Mouse (Mus musculus): Measurements from ENCODE around the gene Smco3. TPM values are rescaled to one million over a fixed set of nuclear protein-coding genes. Genes with fewer than 3 reads are reported as not detected.
A peak's percentile ranks its signal among the peaks of the same experiment; 100 is the strongest.

Smco3 gene
- polyA plus RNA-seq, 1 experiment from 2014 or later = not detected

DNA sequence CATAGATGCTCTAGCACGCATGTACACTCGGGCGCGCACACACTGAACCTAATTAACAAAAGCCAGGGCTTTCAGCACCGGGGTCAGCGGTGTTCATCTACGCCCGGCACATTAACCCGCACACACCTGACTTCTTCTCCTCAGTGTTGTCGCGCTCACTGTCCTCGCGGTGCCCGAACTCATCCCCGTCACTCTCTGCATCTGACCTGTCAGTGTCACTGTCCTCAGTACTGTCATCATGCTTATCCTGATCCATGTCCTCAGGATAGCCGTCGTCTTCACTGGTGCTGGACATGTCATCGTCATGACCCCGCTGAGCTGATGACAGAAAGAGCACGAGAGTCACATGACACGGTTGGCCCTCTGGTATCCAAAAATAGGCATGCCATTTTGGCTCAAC is 14.9 kb downstream of the Smco3 start:
- H3K27ac ChIP-seq (ENCODE audit: poor library complexity, severe bottlenecking) = no peak overlapping the region
- H3K9ac ChIP-seq = no peak overlapping the region
- H3K27me3 ChIP-seq (replicated peaks) = no peaks in the 10 kb centered on the region
- ATAC-seq (ENCODE audit: insufficient number of reproducible peaks, low FRiP score) = no peak
- H3K36me3 ChIP-seq = peaks cover 88% of the 10 kb centered on the region
- no peaks in the 10 kb centered on the region for H3K9me3 ChIP-seq (replicated peaks)
- no peak overlapping the region for H3K4me3 ChIP-seq
- peaks cover 11% of the 10 kb centered on the region for H3K4me1 ChIP-seq (replicated peaks)
- H3K4me2 ChIP-seq = no peak overlapping the region
- 79% methylated on average over 21 of the region's 21 CpGs for WGBS

DNA sequence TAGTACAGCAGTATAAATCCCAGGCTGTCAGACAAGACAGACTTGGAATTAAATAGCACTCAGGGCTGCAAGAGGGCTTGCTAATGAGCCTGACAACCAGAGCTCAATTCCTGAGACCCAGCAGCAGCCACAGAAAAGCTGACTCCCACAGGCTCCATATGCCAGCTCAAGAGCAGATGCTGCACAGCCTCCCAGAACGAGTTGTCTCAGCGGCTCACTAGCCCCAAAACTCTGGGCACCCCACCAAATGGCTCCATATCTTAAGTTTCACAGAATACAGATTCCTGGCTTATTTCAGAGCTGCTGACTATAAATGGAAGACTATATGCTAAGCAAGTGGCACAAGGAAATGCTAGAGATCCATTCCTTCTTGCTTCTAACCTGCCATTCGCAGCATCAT is 17.7 kb downstream of the Smco3 start:
- no peak overlapping the region for H3K27ac ChIP-seq (ENCODE audit: poor library complexity, severe bottlenecking)
- H3K9ac ChIP-seq = no peak overlapping the region
- ATAC-seq (ENCODE audit: insufficient number of reproducible peaks, low FRiP score) = no peak
- H3K9me3 ChIP-seq (replicated peaks) = no peaks in the 10 kb centered on the region
- peaks cover 90% of the 10 kb centered on the region for H3K36me3 ChIP-seq
- 92% methylated on average over 3 of the region's 3 CpGs for WGBS
- no peak overlapping the region for H3K4me2 ChIP-seq
- H3K4me1 ChIP-seq (replicated peaks) = peaks cover 11% of the 10 kb centered on the region
- H3K4me3 ChIP-seq = no peak overlapping the region
- no peaks in the 10 kb centered on the region for H3K27me3 ChIP-seq (replicated peaks)

DNA sequence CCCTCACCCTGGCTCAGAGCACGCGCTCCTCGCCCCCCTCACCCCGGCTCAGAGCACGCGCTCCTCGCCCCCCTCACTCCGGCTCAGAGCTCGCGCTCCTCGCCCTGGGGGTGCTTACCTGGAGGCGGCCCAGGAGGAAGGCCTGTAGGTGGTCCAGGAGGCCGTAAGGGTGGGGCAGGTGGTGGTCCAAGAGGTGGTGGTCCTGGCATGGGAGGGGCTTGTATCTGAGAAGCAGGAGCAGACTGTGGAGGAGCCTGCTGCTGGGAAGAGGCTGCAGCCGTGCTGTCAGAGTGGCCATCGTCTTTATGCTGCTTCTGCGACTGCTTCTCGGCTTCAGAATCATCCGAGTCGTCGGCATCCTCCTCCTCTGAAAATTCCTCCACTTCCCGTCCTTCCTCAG is 18.4 kb downstream of the Smco3 start:
- 92% methylated on average over 21 of the region's 21 CpGs for WGBS
- Histone ChIP-seq H3K4me1 (replicated peaks) (peaks cover 11% of the 10 kb centered on the region), H3K36me3 (peaks cover 88% of the 10 kb centered on the region), H3K4me2 (no peak overlapping the region), H3K27me3 (replicated peaks) (no peaks in the 10 kb centered on the region), H3K9ac (no peak overlapping the region), H3K27ac (ENCODE audit: poor library complexity, severe bottlenecking) (no peak overlapping the region), H3K9me3 (replicated peaks) (no peaks in the 10 kb centered on the region), H3K4me3 (no peak overlapping the region)
- ATAC-seq (ENCODE audit: insufficient number of reproducible peaks, low FRiP score) = no peak

DNA sequence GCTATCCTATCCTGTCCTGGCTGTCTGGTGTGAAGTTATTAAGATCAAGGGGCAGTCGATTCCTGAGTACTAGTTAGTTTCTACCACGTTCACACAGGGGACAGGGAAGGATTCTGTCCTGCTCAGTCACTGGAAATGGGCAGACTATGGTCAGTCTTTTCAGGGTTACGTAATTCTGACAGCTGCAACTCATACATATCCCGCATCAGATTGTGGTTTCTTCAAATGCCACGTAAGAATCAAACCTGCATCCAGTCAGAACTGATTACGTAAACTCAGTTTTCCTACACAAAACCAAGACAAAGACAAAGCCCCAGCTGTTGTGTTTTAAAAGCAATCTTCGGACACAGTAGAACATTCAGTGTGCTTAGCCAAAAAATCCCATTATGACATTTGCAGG is 19.9 kb downstream of the Smco3 start:
- H3K27me3 ChIP-seq (replicated peaks) = no peaks in the 10 kb centered on the region
- H3K36me3 ChIP-seq = peaks cover 75% of the 10 kb centered on the region
- 93% methylated on average over 7 of the region's 7 CpGs for WGBS
- H3K4me1 ChIP-seq (replicated peaks) = 0 out of 2 replicates have a peak, but pooled peaks cover under 1% of the 10 kb centered on the region
- ATAC-seq (ENCODE audit: insufficient number of reproducible peaks, low FRiP score) = no peak
- H3K4me2 ChIP-seq = no peak overlapping the region
- H3K9me3 ChIP-seq (replicated peaks) = no peaks in the 10 kb centered on the region
- H3K9ac ChIP-seq = no peak overlapping the region
- no peak overlapping the region for H3K27ac ChIP-seq (ENCODE audit: poor library complexity, severe bottlenecking)
- no peak overlapping the region for H3K4me3 ChIP-seq

GRCm38 (mm10) chr6:136813117-136813516 is 22.1 kb downstream of the Smco3 start:
- Histone ChIP-seq H3K4me2 (no peak overlapping the region), H3K4me1 (replicated peaks) (peaks cover 17% of the 10 kb centered on the region), H3K36me3 (peaks cover 59% of the 10 kb centered on the region), H3K27ac (ENCODE audit: poor library complexity, severe bottlenecking) (no peak overlapping the region), H3K9me3 (replicated peaks) (no peaks in the 10 kb centered on the region), H3K27me3 (replicated peaks) (no peaks in the 10 kb centered on the region), H3K4me3 (no peak overlapping the region), H3K9ac (no peak overlapping the region)
- 30% methylated on average over 4 of the region's 4 CpGs for WGBS
- no peak for ATAC-seq (ENCODE audit: insufficient number of reproducible peaks, low FRiP score)

DNA sequence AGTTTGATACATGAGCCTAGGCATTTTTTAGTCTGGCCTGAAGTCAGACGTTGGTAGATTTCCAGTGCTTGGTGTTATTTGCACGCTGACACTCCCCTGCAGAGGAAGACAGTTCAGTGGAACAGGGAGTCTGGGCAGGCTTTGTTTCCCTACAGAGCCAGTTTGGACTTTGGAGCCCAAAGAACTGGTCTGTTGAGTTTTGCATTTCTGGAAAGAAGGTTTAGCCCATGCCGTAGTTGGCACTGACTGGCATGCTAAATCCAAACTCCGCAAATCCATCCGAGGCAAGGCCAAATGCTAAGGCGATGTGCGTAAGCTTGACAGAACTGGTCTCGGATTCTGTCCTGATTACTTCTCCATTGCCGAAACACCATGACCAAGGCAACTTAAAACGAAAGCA is 24.1 kb downstream of the Smco3 start:
- no peak overlapping the region for H3K4me2 ChIP-seq
- WGBS = 87% methylated on average over 10 of the region's 10 CpGs
- H3K36me3 ChIP-seq = peaks cover 41% of the 10 kb centered on the region
- no peaks in the 10 kb centered on the region for H3K9me3 ChIP-seq (replicated peaks)
- no peak overlapping the region for H3K4me3 ChIP-seq
- no peak overlapping the region for H3K9ac ChIP-seq
- no peak overlapping the region for H3K27ac ChIP-seq (ENCODE audit: poor library complexity, severe bottlenecking)
- no peaks in the 10 kb centered on the region for H3K27me3 ChIP-seq (replicated peaks)
- H3K4me1 ChIP-seq (replicated peaks) = peaks cover 21% of the 10 kb centered on the region
- no peak for ATAC-seq (ENCODE audit: insufficient number of reproducible peaks, low FRiP score)

DNA sequence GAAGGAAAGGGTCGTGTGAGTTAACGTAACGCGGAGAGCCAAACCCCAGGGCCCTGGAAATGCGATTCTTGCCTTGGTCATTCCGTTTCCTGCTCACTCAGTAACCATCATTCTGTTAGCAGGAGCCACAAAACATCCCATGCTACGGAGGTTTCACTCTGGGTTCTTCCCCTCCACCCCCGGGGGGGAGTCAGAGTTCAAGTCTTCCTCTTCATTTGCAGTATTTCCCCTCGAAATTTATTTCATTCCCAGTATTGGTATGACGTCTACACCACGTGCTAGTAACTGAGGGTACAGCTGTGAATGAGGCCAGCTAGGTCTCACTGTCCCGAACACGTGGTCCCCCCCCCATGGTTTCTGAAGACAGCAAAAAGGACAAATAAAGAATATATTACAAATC is 25.6 kb downstream of the Smco3 start:
- WGBS = 63% methylated on average over 13 of the region's 13 CpGs
- H3K36me3 ChIP-seq = peaks cover 27% of the 10 kb centered on the region
- no peaks in the 10 kb centered on the region for H3K27me3 ChIP-seq (replicated peaks)
- peak overlapping the region; percentile 71 for H3K4me3 ChIP-seq
- H3K4me1 ChIP-seq (replicated peaks) = peaks cover 26% of the 10 kb centered on the region
- peak overlapping the region; percentile 80; the same call in 1 of the 2 replicates for H3K9ac ChIP-seq
- no peak overlapping the region for H3K27ac ChIP-seq (ENCODE audit: poor library complexity, severe bottlenecking)
- peak overlapping the region; percentile 91 for H3K4me2 ChIP-seq
- H3K9me3 ChIP-seq (replicated peaks) = no peaks in the 10 kb centered on the region
- ATAC-seq (ENCODE audit: insufficient number of reproducible peaks, low FRiP score) = no peak

DNA sequence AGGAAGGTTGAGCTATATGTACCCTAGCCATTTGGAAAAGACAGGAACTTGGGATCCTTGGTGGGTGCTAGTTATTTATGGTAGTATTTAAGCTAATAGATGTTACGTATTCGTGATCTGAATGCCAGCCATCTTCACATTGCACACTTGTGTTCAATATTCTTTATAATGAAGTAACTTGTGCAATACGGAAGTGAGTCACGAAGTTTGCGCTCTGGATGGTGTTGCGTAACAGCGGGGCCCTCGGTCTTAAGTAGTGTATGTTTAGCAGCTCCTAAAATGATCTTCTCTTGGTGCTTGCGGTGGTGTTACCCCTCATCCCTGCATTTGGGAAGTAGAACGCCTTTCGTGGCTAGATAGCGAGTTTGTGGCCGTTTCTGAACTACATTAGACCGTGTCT is 26.2 kb downstream of the Smco3 start:
- 23% methylated on average over 14 of the region's 14 CpGs for WGBS
- Histone ChIP-seq H3K4me2 (peak overlapping the region; percentile 91), H3K4me3 (peak overlapping the region; percentile 71)

GRCm38 (mm10) chr6:136808631-136809046 is 26.6 kb downstream of the Smco3 start:
- Histone ChIP-seq H3K27ac (ENCODE audit: poor library complexity, severe bottlenecking) (no peak overlapping the region; the same call in 1 of the 2 replicates), H3K4me2 (peak overlapping the region; percentile 91), H3K9ac (peak overlapping the region; percentile 80), H3K27me3 (replicated peaks) (no peaks in the 10 kb centered on the region), H3K4me3 (peak overlapping the region; percentile 71), H3K9me3 (replicated peaks) (no peaks in the 10 kb centered on the region), H3K4me1 (replicated peaks) (peaks cover 26% of the 10 kb centered on the region), H3K36me3 (peaks cover 17% of the 10 kb centered on the region)
- under 1% methylated on average over 28 of the region's 28 CpGs for WGBS
- peak; percentile 8; the same call in 1 of the 2 replicates for ATAC-seq (ENCODE audit: insufficient number of reproducible peaks, low FRiP score)

More for the DNA sequence above, 26.2 kb downstream of the Smco3 start:
- H3K9ac ChIP-seq = peak overlapping the region; percentile 80
- no peaks in the 10 kb centered on the region for H3K27me3 ChIP-seq (replicated peaks)
- peaks cover 26% of the 10 kb centered on the region for H3K4me1 ChIP-seq (replicated peaks)
- no peak for ATAC-seq (ENCODE audit: insufficient number of reproducible peaks, low FRiP score)
- H3K36me3 ChIP-seq = peaks cover 22% of the 10 kb centered on the region
- no peak overlapping the region for H3K27ac ChIP-seq (ENCODE audit: poor library complexity, severe bottlenecking)
- no peaks in the 10 kb centered on the region for H3K9me3 ChIP-seq (replicated peaks)

- WGBS = under 1% methylated on average over 34 of the region's 34 CpGs
- Histone ChIP-seq H3K9me3 (replicated peaks) (no peaks in the 10 kb centered on the region), H3K4me3 (peak within 1 kb of the TSS; percentile 71), H3K4me2 (peak within 1 kb of the TSS; percentile 91), H3K4me1 (replicated peaks) (peaks cover 31% of the 10 kb centered on the region), H3K36me3 (peaks cover 13% of the 10 kb centered on the region), H3K27ac (ENCODE audit: poor library complexity, severe bottlenecking) (peak within 1 kb of the TSS; percentile 76), H3K27me3 (replicated peaks) (no peaks in the 10 kb centered on the region), H3K9ac (peak within 1 kb of the TSS; percentile 80)
- peak; percentile 90 for ATAC-seq (ENCODE audit: insufficient number of reproducible peaks, low FRiP score)
Measured at GRCm38 (mm10) chr6:136808014-136808417, 27.2 kb downstream of the Smco3 start, which contains the start of gene H2afj. Gene H2afj (plus strand): TSS chr6:136808244.

DNA sequence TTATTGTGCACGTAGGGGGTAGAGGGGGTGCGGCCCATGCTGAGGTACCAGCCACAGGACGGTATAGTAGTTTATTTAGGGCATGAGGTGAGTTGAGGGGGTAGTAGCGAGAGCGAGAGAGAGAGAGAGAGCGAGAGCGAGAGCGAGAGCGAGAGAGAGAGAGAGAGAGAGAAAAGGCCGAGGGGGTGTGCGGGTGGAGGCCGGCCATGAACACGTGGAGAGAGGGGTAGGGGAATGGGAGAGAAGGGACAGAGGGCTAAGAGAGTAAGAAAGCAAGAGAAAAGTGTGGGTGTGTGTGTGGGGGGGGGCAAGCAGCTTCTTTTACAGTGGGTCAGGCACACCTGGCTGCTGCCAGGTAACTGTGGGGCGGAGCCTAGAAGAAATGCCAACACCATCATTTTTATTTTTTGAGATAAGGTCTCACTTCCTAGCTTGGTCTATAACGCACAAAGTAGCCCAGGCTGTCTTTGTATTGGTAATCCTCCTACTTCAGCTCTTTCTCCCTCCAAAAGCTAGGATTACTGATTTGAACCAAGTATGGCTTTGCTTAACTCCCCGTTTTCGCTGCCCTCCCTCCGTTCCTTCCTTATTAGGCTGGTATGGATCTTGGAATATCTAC is 27.7 kb downstream of the Smco3 start:
- no peaks in the 10 kb centered on the region for H3K27me3 ChIP-seq (replicated peaks)
- H3K9me3 ChIP-seq (replicated peaks) = no peaks in the 10 kb centered on the region
- H3K4me1 ChIP-seq (replicated peaks) = peaks cover 34% of the 10 kb centered on the region
- H3K27ac ChIP-seq (ENCODE audit: poor library complexity, severe bottlenecking) = peak overlapping the region; percentile 76
- 19% methylated on average over 18 of the region's 18 CpGs for WGBS
- no peak for ATAC-seq (ENCODE audit: insufficient number of reproducible peaks, low FRiP score)
- H3K4me2 ChIP-seq = peak overlapping the region; percentile 91
- H3K4me3 ChIP-seq = peak overlapping the region; percentile 71
- H3K9ac ChIP-seq = peak overlapping the region; percentile 44
- H3K36me3 ChIP-seq = peaks cover 11% of the 10 kb centered on the region
